Mouse (Mus musculus) megakaryocyte, embryonic 14.5 days (primary cell): ENCODE data around the gene 1700030K09Rik. TPM values are rescaled to one million over a fixed set of nuclear protein-coding genes. Genes with fewer than 3 reads are reported as not detected.

Experiments
- H3K27me3 ChIP-seq: replicated peaks from 2 replicates; pipeline ENCODE3; 2012; ENCODE audit warnings: inconsistent platforms
- H3K36me3 ChIP-seq: replicated peaks from 2 replicates; pipeline ENCODE3; 2012; ENCODE audit warnings: low read length, inconsistent platforms, mixed read lengths
- H3K4me1 ChIP-seq: 2 replicates; pipeline ENCODE4 v1.6.1; 2012; ENCODE audit warnings: inconsistent platforms
- H3K4me3 ChIP-seq: replicated peaks from 2 replicates; pipeline ENCODE3; 2012; ENCODE audit warnings: moderate library complexity, mild to moderate bottlenecking, inconsistent platforms
- H3K9me3 ChIP-seq: 2 replicates; pipeline ENCODE4 v1.6.1; 2012; ENCODE audit warnings: inconsistent platforms
- FLI1 ChIP-seq: IDR thresholded peaks from 2 replicates; pipeline ENCODE4 v1.6.1; 2012; ENCODE audit warnings: low read length, inconsistent platforms, mixed read lengths
- GATA1 ChIP-seq: IDR thresholded peaks from 3 replicates; pipeline ENCODE4 v1.6.1; 2012; ENCODE audit warnings: mixed read lengths, low read length, inconsistent platforms, borderline replicate concordance
- polyA plus RNA-seq: library from polyadenylated mRNA; stranded (reverse); fragments of >175 nt; gene quantifications from 2 replicates; pipeline ENCODE4 v1.2.3, GENCODE M21; 2012; ENCODE audit warnings: low replicate concordance; ENCODE audit not compliant: insufficient read depth

The 1700030K09Rik gene
- polyA plus RNA-seq, result 0.77 and 1.3 TPM in 2 replicates

- Histone ChIP-seq H3K27me3 (no peaks in the 10 kb centered on the region), H3K4me1 (peaks cover 50% of the 10 kb centered on the region), H3K4me3 (peak within 1 kb of the TSS; percentile 93), H3K36me3 (peaks cover 20% of the 10 kb centered on the region), H3K9me3 (no peaks in the 10 kb centered on the region)
- no peak for TF ChIP-seq FLI1
These were observed at the start of gene 1700030K09Rik, which contains the start of gene Calr3 for GRCm38 (mm10) chr8:72443338-72443993. TSS of gene 1700030K09Rik (plus strand) at chr8:72443880. TSS of gene Calr3 (minus strand) at chr8:72443870.

- Histone ChIP-seq H3K36me3 (peaks cover 51% of the 10 kb centered on the region), H3K4me3 (no peak overlapping the region), H3K4me1 (peaks cover 61% of the 10 kb centered on the region), H3K9me3 (no peaks in the 10 kb centered on the region), H3K27me3 (no peaks in the 10 kb centered on the region)
- TF ChIP-seq GATA1 (no peak), FLI1 (no peak)
These were observed 42.3 kb upstream of the 1700030K09Rik start for GRCm38 (mm10) chr8:72401381-72401780.

- no peak overlapping the region for H3K4me3 ChIP-seq
- H3K36me3 ChIP-seq, result peaks cover 40% of the 10 kb centered on the region
- TF ChIP-seq FLI1 (no peak), GATA1 (no peak)
- H3K9me3 ChIP-seq, result no peaks in the 10 kb centered on the region
- no peaks in the 10 kb centered on the region for H3K27me3 ChIP-seq
- peaks cover 61% of the 10 kb centered on the region for H3K4me1 ChIP-seq
These were observed 40.7 kb upstream of the 1700030K09Rik start for GRCm38 (mm10) chr8:72402981-72403380.

- peaks cover 25% of the 10 kb centered on the region for H3K36me3 ChIP-seq
These were observed 35.8 kb upstream of the 1700030K09Rik start for GRCm38 (mm10) chr8:72407878-72408277.

GRCm38 (mm10) chr8:72409443-72409842 lies 34.2 kb upstream of the 1700030K09Rik start:
- Histone ChIP-seq H3K9me3 (no peaks in the 10 kb centered on the region), H3K36me3 (peaks cover 31% of the 10 kb centered on the region), H3K4me3 (no peak overlapping the region), H3K4me1 (peaks cover 74% of the 10 kb centered on the region), H3K27me3 (no peaks in the 10 kb centered on the region)
- TF ChIP-seq GATA1 (no peak), FLI1 (no peak)

More at GRCm38 (mm10) chr8:72407878-72408277, 35.8 kb upstream of the 1700030K09Rik start:
- Histone ChIP-seq H3K4me1 (peaks cover 70% of the 10 kb centered on the region), H3K4me3 (no peak overlapping the region), H3K9me3 (no peaks in the 10 kb centered on the region), H3K27me3 (no peaks in the 10 kb centered on the region)
- no peak for TF ChIP-seq FLI1
- TF ChIP-seq GATA1, result no peak

GRCm38 (mm10) chr8:72413839-72414238 lies 29.8 kb upstream of the 1700030K09Rik start:
- no peak for TF ChIP-seq GATA1
- no peaks in the 10 kb centered on the region for H3K27me3 ChIP-seq
- H3K4me1 ChIP-seq, result peaks cover 100% of the 10 kb centered on the region
- H3K36me3 ChIP-seq, result peaks cover 53% of the 10 kb centered on the region
- peak overlapping the region; percentile 50 for H3K4me3 ChIP-seq
- no peaks in the 10 kb centered on the region for H3K9me3 ChIP-seq

- H3K36me3 ChIP-seq, result peaks cover 56% of the 10 kb centered on the region
- TF ChIP-seq FLI1, result no peak
- TF ChIP-seq GATA1, result no peak
These were observed 28.4 kb upstream of the 1700030K09Rik start for GRCm38 (mm10) chr8:72415252-72415651.

GRCm38 (mm10) chr8:72418073-72418472 lies 25.6 kb upstream of the 1700030K09Rik start:
- Histone ChIP-seq H3K36me3 (peaks cover 37% of the 10 kb centered on the region), H3K4me1 (peaks cover 90% of the 10 kb centered on the region), H3K27me3 (no peaks in the 10 kb centered on the region), H3K4me3 (no peak overlapping the region), H3K9me3 (no peaks in the 10 kb centered on the region)
- TF ChIP-seq GATA1 (no peak), FLI1 (no peak)

More at GRCm38 (mm10) chr8:72415252-72415651, 28.4 kb upstream of the 1700030K09Rik start:
- Histone ChIP-seq H3K4me1 (peaks cover 100% of the 10 kb centered on the region), H3K27me3 (no peaks in the 10 kb centered on the region), H3K9me3 (no peaks in the 10 kb centered on the region), H3K4me3 (no peak overlapping the region)

GRCm38 (mm10) chr8:72420571-72421361 lies 22.9 kb upstream of the 1700030K09Rik start:
- Histone ChIP-seq H3K4me3 (peak overlapping the region; percentile 96), H3K9me3 (no peaks in the 10 kb centered on the region), H3K36me3 (peaks cover 20% of the 10 kb centered on the region), H3K4me1 (peaks cover 75% of the 10 kb centered on the region), H3K27me3 (no peaks in the 10 kb centered on the region)
- TF ChIP-seq GATA1 (no peak), FLI1 (no peak)
